Mouse (Mus musculus): ENCODE measurements at regions not wholly inside any gene's neighbourhood (a gene's known extent, or its start where the extent isn't known, plus 50 kb on each side); places are given as distances from the start of the nearest gene placed in this dataset.

DNA sequence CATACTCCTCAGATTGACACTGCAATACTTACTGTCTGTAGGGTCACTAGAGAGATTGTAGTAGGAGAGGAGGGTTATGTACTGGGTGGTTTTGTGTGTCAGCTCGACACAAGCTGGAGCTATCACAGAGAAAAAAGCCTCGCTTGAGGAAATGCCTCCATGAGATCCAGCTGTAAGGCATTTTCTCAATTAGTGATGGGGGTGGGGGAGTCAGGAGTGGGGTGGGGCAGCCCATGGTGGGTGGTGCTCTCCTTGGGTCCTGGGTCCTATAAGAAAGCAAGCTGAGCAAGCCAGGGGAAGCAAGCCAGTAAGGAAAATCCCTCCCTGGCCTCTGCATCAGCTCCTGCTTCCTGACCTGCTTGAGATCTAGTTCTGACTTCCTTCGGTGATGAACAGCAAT is 449.5 kb upstream of the Arglu1 start:
- no peak for TF ChIP-seq CTCF (conservative IDR thresholded peaks at IDR 0.05; ENCODE audit: insufficient read depth, insufficient read length, low read depth, low read length)
- TF ChIP-seq POLR2A (IDR thresholded peaks at IDR 0.05; ENCODE audit: low read depth, low read length) = no peak

All from kidney, adult 2 months (tissue).